Mouse (Mus musculus) bone marrow, adult 2 months (tissue): ENCODE measurements around the gene Tsc22d4. TPM values are rescaled to one million over a fixed set of nuclear protein-coding genes. Genes with fewer than 3 reads are reported as not detected.
"Not testable (repeated sequence)": the region's sequence is repeated elsewhere in the genome, so short reads cannot be mapped to it uniquely, and the experiment has no call there.

Experiments used
- H3K27ac ChIP-seq: fragments of 200-500 bp; 2 replicates; pipeline ENCODE4 v1.5.1; 2012; ENCODE audit warnings: low read depth, mild to moderate bottlenecking, control low read depth, inconsistent platforms, low read length; ENCODE audit not compliant: control insufficient read depth, poor library complexity, insufficient read depth
- H3K4me1 ChIP-seq: fragments of 200-500 bp; 2 replicates; pipeline ENCODE4 v1.6.1; 2011; ENCODE audit warnings: low read length; ENCODE audit not compliant: control insufficient read depth, insufficient read depth
- H3K4me3 ChIP-seq: fragments of 200-500 bp; replicated peaks from 2 replicates; pipeline ENCODE3; 2011; ENCODE audit warnings: mild to moderate bottlenecking, low read depth, low read length, control low read depth; ENCODE audit not compliant: control insufficient read depth
- CTCF ChIP-seq: fragments of 200-500 bp; IDR thresholded peaks from 2 replicates; pipeline ENCODE4 v1.5.1; 2011; ENCODE audit warnings: low read length, control low read depth; ENCODE audit not compliant: control insufficient read depth, insufficient read depth
- POLR2A ChIP-seq: fragments of 200-500 bp; IDR thresholded peaks from 2 replicates; pipeline ENCODE4 v1.6.1; 2011; ENCODE audit warnings: low read depth, mild to moderate bottlenecking, control low read depth, low read length, borderline replicate concordance; ENCODE audit not compliant: control insufficient read depth
- WGBS: fragments of 180-500 bp; shearing (Covaris S2); methylation state at CpG from one replicate; pipeline ENCODE4 v1.1.7; 2018; 5-methylcytosine and 5-hydroxymethylcytosine counted together
- polyA plus RNA-seq: library from polyadenylated mRNA; stranded (reverse); fragments of >200 nt; gene quantifications from 2 replicates; pipeline ENCODE4 v1.2.4, GENCODE M21; 2011; ENCODE audit warnings: low replicate concordance; ENCODE audit not compliant: missing spikeins, insufficient read depth, insufficient read length

The Tsc22d4 gene
- polyA plus RNA-seq, 1 experiment = 144 TPM

GRCm38 (mm10) chr5:137718020-137718790, 27.3 kb upstream of the Tsc22d4 start:
- Histone ChIP-seq H3K4me1 (peaks cover 3% of the 10 kb centered on the region; the same call in 1 of the 2 replicates), H3K27ac (no peak overlapping the region), H3K4me3 (no peak overlapping the region)
- WGBS = 35% methylated on average over 8 of the region's 8 CpGs
- no peak for TF ChIP-seq POLR2A
- no peak for TF ChIP-seq CTCF

GRCm38 (mm10) chr5:137719088-137719487, 26.4 kb upstream of the Tsc22d4 start:
- Histone ChIP-seq H3K27ac (no peak overlapping the region), H3K4me3 (no peak overlapping the region), H3K4me1 (peaks cover 3% of the 10 kb centered on the region; the same call in 1 of the 2 replicates)
- 59% methylated on average over 6 of the region's 6 CpGs for WGBS
- TF ChIP-seq CTCF (no peak), POLR2A (no peak)

GRCm38 (mm10) chr5:137720558-137721164, 24.9 kb upstream of the Tsc22d4 start:
- H3K27ac ChIP-seq, H3K4me1 ChIP-seq, H3K4me3 ChIP-seq: not testable (repeated sequence)
- WGBS = 10% methylated on average over 11 of the region's 16 CpGs

- no peak for TF ChIP-seq CTCF
- Histone ChIP-seq H3K4me3 (no peak overlapping the region), H3K27ac (peak overlapping the region; percentile 31; the same call in 1 of the 2 replicates), H3K4me1 (peaks cover 3% of the 10 kb centered on the region; the same call in 1 of the 2 replicates)
- 7% methylated on average over 5 of the region's 5 CpGs for WGBS
These were observed 21.7 kb upstream of the Tsc22d4 start for GRCm38 (mm10) chr5:137723840-137724239.

- 75% methylated on average over 6 of the region's 6 CpGs for WGBS
- H3K4me1 ChIP-seq = no peaks in the 10 kb centered on the region
- no peak overlapping the region for H3K27ac ChIP-seq
- no peak for TF ChIP-seq POLR2A
- TF ChIP-seq CTCF = no peak
- no peak overlapping the region for H3K4me3 ChIP-seq
These were observed 18.8 kb upstream of the Tsc22d4 start for GRCm38 (mm10) chr5:137726767-137727166.

GRCm38 (mm10) chr5:137733638-137734288, 11.8 kb upstream of the Tsc22d4 start:
- Histone ChIP-seq H3K27ac (no peak overlapping the region), H3K4me3 (no peak overlapping the region), H3K4me1 (no peaks in the 10 kb centered on the region)
- no peak for TF ChIP-seq CTCF
- no peak for TF ChIP-seq POLR2A
- 87% methylated on average over 12 of the region's 12 CpGs for WGBS

GRCm38 (mm10) chr5:137734289-137735061, 11.1 kb upstream of the Tsc22d4 start:
- 31% methylated on average over 6 of the region's 6 CpGs for WGBS

More at GRCm38 (mm10) chr5:137734289-137735061, 11.1 kb upstream of the Tsc22d4 start:
- no peak overlapping the region for H3K4me3 ChIP-seq
- H3K27ac ChIP-seq = no peak overlapping the region
- H3K4me1 ChIP-seq = no peaks in the 10 kb centered on the region
- TF ChIP-seq CTCF = no peak
- TF ChIP-seq POLR2A = no peak
